Mouse (Mus musculus) hindbrain, embryonic 11.5 days (tissue): ENCODE measurements at regions not wholly inside any gene's neighbourhood (a gene's known extent, or its start where the extent isn't known, plus 50 kb on each side); places are given as distances from the start of the nearest gene placed in this dataset.

Source experiments
- ATAC-seq: fragments of 200-750 bp; cut with Nextera tagmentation; 2 replicates; pipeline ENCODE4 v1.8.0; 2017; ENCODE audit warnings: mild to moderate bottlenecking, moderate TSS enrichment, moderate library complexity; ENCODE audit not compliant: low FRiP score
- DNase-seq: peaks from one replicate; pipeline ENCODE4 v3.0.0-alpha.2; 2015; ENCODE audit warnings: low spot score
- H3K27ac ChIP-seq: fragments of 300-500 bp; sonication (generic); 2 replicates; pipeline ENCODE4 v1.5.1; 2014; ENCODE audit warnings: mild to moderate bottlenecking, low read depth, low read length
- H3K27me3 ChIP-seq: fragments of 300-500 bp; sonication (generic); 2 replicates; pipeline ENCODE4 v1.6.1; 2014; ENCODE audit warnings: mild to moderate bottlenecking, low read length, moderate library complexity, mixed read lengths; ENCODE audit not compliant: control insufficient read depth, insufficient read depth
- H3K36me3 ChIP-seq: fragments of 300-500 bp; sonication (generic); 2 replicates; pipeline ENCODE4 v1.6.1; 2014; ENCODE audit warnings: mild to moderate bottlenecking, low read length, moderate library complexity, mixed read lengths; ENCODE audit not compliant: control insufficient read depth, insufficient read depth
- H3K4me1 ChIP-seq: fragments of 300-500 bp; sonication (generic); replicated peaks from 2 replicates; pipeline ENCODE4 v1.6.1; 2014; ENCODE audit warnings: low read length, mixed read lengths; ENCODE audit not compliant: control insufficient read depth, insufficient read depth
- H3K4me2 ChIP-seq: fragments of 300-500 bp; sonication (generic); replicated peaks from 2 replicates; pipeline ENCODE4 v1.6.1; 2014; ENCODE audit warnings: mild to moderate bottlenecking, low read depth, low read length
- H3K4me3 ChIP-seq: fragments of 300-500 bp; sonication (generic); 2 replicates; pipeline ENCODE4 v1.5.1; 2014; ENCODE audit warnings: low read depth, low read length
- H3K9ac ChIP-seq: fragments of 300-500 bp; sonication (generic); 2 replicates; pipeline ENCODE4 v1.6.1; 2014; ENCODE audit warnings: low read depth, low read length
- H3K9me3 ChIP-seq: fragments of 300-500 bp; sonication (generic); 2 replicates; pipeline ENCODE4 v1.6.1; 2016; ENCODE audit warnings: low read length; ENCODE audit not compliant: control insufficient read depth
- WGBS: fragments of 180-500 bp; shearing (Covaris S2); extraction: QIAGEN DNeasy Blood & Tissue Kit; methylation state at CpG from one replicate; pipeline ENCODE4 v1.1.7; 2014; 5-methylcytosine and 5-hydroxymethylcytosine counted together

GRCm38 (mm10) chr13:37220436-37220835, 124.6 kb upstream of the Ly86 start:
- ATAC-seq (no peak), DNase-seq (no peak)
- Histone ChIP-seq H3K27ac (no peak overlapping the region), H3K36me3 (no peaks in the 10 kb centered on the region), H3K4me1 (no peaks in the 10 kb centered on the region), H3K27me3 (no peaks in the 10 kb centered on the region), H3K9ac (no peak overlapping the region), H3K4me2 (no peak overlapping the region), H3K4me3 (no peak overlapping the region), H3K9me3 (no peaks in the 10 kb centered on the region)
- WGBS, result 80% methylated on average over 3 of the region's 3 CpGs

GRCm38 (mm10) chr13:37218596-37218995, 126.4 kb upstream of the Ly86 start:
- H3K9me3 ChIP-seq, result no peaks in the 10 kb centered on the region
- DNase-seq, result no peak
- H3K9ac ChIP-seq, result no peak overlapping the region
- ATAC-seq, result no peak
- H3K27me3 ChIP-seq, result no peaks in the 10 kb centered on the region
- no peak overlapping the region for H3K4me2 ChIP-seq
- no peak overlapping the region for H3K4me3 ChIP-seq
- no peaks in the 10 kb centered on the region for H3K4me1 ChIP-seq
- WGBS, result 94% methylated on average over 4 of the region's 4 CpGs
- H3K27ac ChIP-seq, result no peak overlapping the region
- H3K36me3 ChIP-seq, result no peaks in the 10 kb centered on the region

GRCm38 (mm10) chr13:37214590-37215282, 130.3 kb upstream of the Ly86 start:
- DNase-seq, result peak; percentile 5

DNA sequence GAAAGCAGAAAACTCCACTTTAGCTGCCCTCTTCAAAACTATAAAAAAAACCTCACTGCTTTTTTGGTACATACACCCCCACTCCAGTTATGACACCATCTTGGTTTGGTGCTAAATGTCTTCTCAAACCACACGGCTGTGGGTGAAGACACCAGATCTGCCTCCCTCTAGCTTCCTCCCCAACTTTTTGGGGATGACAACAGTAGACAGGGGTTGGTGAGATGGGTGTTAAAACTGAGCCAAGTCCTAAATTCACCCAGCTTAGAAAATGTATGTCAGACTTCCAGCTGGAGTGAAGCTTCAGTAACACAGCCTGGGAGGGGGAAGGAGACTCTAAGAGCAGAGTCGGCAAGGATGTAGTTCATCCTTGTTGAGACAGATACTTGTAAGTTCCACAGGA, 147.1 kb upstream of the F13a1 start:
- H3K36me3 ChIP-seq, result no peaks in the 10 kb centered on the region
- DNase-seq (no peak), ATAC-seq (no peak)
- no peak overlapping the region for H3K9ac ChIP-seq
- no peaks in the 10 kb centered on the region for H3K27me3 ChIP-seq
- H3K4me3 ChIP-seq, result no peak overlapping the region
- H3K27ac ChIP-seq, result no peak overlapping the region
- no peaks in the 10 kb centered on the region for H3K9me3 ChIP-seq
- no peak overlapping the region for H3K4me2 ChIP-seq
- H3K4me1 ChIP-seq, result no peaks in the 10 kb centered on the region
- 86% methylated on average over 2 of the region's 2 CpGs for WGBS

More at GRCm38 (mm10) chr13:37214590-37215282, 130.3 kb upstream of the Ly86 start:
- H3K27ac ChIP-seq, result no peak overlapping the region
- H3K36me3 ChIP-seq, result no peaks in the 10 kb centered on the region
- no peak overlapping the region for H3K4me3 ChIP-seq
- no peak overlapping the region for H3K4me2 ChIP-seq
- peak; percentile 51; the same call in 1 of the 2 replicates for ATAC-seq
- H3K27me3 ChIP-seq, result no peaks in the 10 kb centered on the region
- no peak overlapping the region for H3K9ac ChIP-seq
- no peaks in the 10 kb centered on the region for H3K9me3 ChIP-seq
- whole genome bisulfite sequencing, result 74% methylated on average over 8 of the region's 8 CpGs
- H3K4me1 ChIP-seq, result no peaks in the 10 kb centered on the region

- H3K4me2 ChIP-seq, result no peak overlapping the region
- WGBS, result 80% methylated on average over 1 of the region's 1 CpGs
- DNase-seq (no peak), ATAC-seq (no peak)
- H3K36me3 ChIP-seq, result no peaks in the 10 kb centered on the region
- H3K4me3 ChIP-seq, result no peak overlapping the region
- no peaks in the 10 kb centered on the region for H3K27me3 ChIP-seq
- no peaks in the 10 kb centered on the region for H3K9me3 ChIP-seq
- H3K27ac ChIP-seq, result no peak overlapping the region
- no peaks in the 10 kb centered on the region for H3K4me1 ChIP-seq
- no peak overlapping the region for H3K9ac ChIP-seq
Measured at GRCm38 (mm10) chr13:37195857-37196256, 145.8 kb upstream of the F13a1 start.

DNA sequence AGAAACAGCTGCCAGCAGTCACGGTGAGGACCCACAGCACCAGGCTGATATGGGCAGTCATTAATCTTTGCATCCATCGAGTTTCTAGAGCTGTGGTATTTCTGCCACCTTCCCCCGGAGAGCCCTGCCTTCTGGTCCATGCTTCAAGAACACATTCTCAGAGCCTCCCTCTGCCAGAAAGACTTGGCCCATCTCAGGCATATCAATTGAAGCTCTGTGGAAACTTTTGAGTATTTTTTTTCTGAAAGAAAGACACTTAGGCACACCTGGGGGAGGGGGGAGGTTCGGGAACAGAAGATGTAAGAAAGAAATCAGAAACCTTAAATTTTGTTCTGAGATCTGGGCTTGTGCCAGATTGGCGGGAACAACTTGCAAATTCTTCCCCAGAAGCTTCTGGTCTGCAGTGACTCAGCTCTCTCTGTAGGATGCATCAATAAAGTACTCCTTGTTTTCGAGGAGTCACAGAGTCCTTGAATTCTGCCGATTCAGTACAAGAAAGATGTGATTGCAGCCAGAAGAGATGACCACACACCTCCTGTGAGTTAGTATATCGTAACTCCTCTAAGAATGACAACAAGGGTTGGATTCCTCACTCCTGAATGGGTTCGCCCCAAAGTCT, 131.2 kb upstream of the F13a1 start:
- Histone ChIP-seq H3K4me1 (no peaks in the 10 kb centered on the region), H3K4me3 (no peak overlapping the region), H3K27me3 (no peaks in the 10 kb centered on the region), H3K36me3 (no peaks in the 10 kb centered on the region), H3K4me2 (no peak overlapping the region), H3K9me3 (no peaks in the 10 kb centered on the region), H3K27ac (no peak overlapping the region), H3K9ac (no peak overlapping the region)
- ATAC-seq (no peak), DNase-seq (no peak)
- 76% methylated on average over 9 of the region's 9 CpGs for WGBS

DNA sequence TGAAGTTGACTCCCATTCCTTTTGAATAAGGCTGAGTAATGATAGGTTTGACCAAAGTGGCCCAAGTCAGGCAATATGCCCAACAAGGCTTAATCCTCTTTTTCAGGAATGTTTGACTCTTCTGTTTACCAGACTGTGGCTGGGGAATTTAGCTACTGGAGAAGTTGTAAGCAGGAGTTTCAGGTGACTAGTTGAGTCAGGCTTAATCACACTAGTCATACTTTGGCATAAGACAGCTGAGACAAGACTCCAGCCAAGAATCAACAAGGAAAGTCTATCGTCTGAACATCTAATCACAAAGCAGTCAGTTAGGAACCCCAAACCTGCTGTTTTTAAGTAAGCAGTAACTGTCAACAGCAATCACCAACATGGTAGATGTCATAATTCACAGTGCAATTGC, 126.5 kb upstream of the F13a1 start:
- Histone ChIP-seq H3K27ac (no peak overlapping the region), H3K9ac (no peak overlapping the region), H3K9me3 (no peaks in the 10 kb centered on the region), H3K4me1 (no peaks in the 10 kb centered on the region), H3K4me2 (no peak overlapping the region), H3K4me3 (no peak overlapping the region), H3K36me3 (no peaks in the 10 kb centered on the region), H3K27me3 (no peaks in the 10 kb centered on the region)
- DNase-seq (no peak), ATAC-seq (no peak)
- WGBS, result 85% methylated on average over 1 of the region's 1 CpGs

- no peaks in the 10 kb centered on the region for H3K36me3 ChIP-seq
- 85% methylated on average over 8 of the region's 8 CpGs for WGBS
Measured at GRCm38 (mm10) chr13:37175997-37176396, 126.0 kb upstream of the F13a1 start.

More at GRCm38 (mm10) chr13:37175997-37176396, 126.0 kb upstream of the F13a1 start:
- H3K4me2 ChIP-seq, result no peak overlapping the region
- H3K9ac ChIP-seq, result no peak overlapping the region
- H3K4me1 ChIP-seq, result no peaks in the 10 kb centered on the region
- no peaks in the 10 kb centered on the region for H3K9me3 ChIP-seq
- no peak for ATAC-seq
- H3K4me3 ChIP-seq, result no peak overlapping the region
- no peak overlapping the region for H3K27ac ChIP-seq
- no peaks in the 10 kb centered on the region for H3K27me3 ChIP-seq
- DNase-seq, result no peak
